Mouse (Mus musculus): ENCODE data around the gene Tex19.2. TPM values are rescaled to one million over a fixed set of nuclear protein-coding genes. Genes with fewer than 3 reads are reported as not detected.
"Not testable (repeated sequence)": the region's sequence is repeated elsewhere in the genome, so short reads cannot be mapped to it uniquely, and the experiment has no call there.

The Tex19.2 gene
- polyA plus RNA-seq, 1 experiment, result not detected

DNA sequence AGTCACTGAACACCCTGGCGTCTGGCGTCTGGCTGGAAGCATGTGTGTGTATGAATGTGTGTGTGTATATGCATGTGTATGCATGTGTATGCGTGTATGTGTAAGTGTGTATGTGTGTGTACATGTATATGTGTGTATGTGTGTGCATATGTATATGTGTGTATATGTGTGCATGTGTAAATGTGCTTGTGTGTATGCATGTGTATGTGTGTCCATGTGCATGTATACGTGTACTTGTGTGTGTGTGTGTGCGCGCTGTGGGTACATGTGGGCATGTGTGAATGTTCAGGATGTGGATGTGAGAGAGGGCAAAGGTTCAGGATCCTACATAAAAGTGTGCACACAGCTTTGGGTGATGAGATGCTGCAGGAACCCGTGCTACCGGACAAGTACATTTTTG lies 38.1 kb downstream of the Tex19.2 start:
- Histone ChIP-seq H3K4me3 (ENCODE audit: insufficient read depth, low read length) (no peak overlapping the region), H3K27ac (ENCODE audit: insufficient read depth, low read depth, low read length) (no peak overlapping the region), H3K4me1 (ENCODE audit: control insufficient read depth, insufficient read depth, low read length) (peaks cover 28% of the 10 kb centered on the region)
- TF ChIP-seq CTCF (IDR thresholded peaks at IDR 0.05; ENCODE audit: low read depth, low read length) (no peak), POLR2A (IDR thresholded peaks at IDR 0.05; ENCODE audit: borderline replicate concordance, low read depth, low read length) (no peak)

DNA sequence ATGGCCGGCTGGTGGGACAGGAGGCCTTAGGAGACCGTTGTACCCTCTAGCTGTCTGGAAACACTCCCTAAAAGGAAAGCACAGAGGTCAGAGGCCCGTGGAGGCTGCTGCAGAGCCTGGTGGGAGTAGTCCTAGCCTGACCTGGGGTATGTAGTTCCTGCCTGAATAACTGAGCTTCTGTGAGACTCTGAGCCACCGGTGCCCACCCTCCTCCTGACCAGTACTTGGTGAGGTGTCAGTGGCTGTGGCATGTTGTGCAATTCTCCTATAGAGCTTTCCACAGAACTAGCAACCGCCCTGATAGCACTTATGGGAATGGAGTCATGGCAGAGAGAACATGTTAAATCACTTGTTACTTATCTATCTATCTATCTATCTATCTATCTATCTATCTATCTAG lies 42.8 kb downstream of the Tex19.2 start:
- no peak overlapping the region for H3K4me3 ChIP-seq (ENCODE audit: insufficient read depth, low read length)
- TF ChIP-seq POLR2A (IDR thresholded peaks at IDR 0.05; ENCODE audit: borderline replicate concordance, low read depth, low read length) (no peak), CTCF (IDR thresholded peaks at IDR 0.05; ENCODE audit: low read depth, low read length) (no peak)
- peaks cover 10% of the 10 kb centered on the region for H3K4me1 ChIP-seq (ENCODE audit: control insufficient read depth, insufficient read depth, low read length)

DNA sequence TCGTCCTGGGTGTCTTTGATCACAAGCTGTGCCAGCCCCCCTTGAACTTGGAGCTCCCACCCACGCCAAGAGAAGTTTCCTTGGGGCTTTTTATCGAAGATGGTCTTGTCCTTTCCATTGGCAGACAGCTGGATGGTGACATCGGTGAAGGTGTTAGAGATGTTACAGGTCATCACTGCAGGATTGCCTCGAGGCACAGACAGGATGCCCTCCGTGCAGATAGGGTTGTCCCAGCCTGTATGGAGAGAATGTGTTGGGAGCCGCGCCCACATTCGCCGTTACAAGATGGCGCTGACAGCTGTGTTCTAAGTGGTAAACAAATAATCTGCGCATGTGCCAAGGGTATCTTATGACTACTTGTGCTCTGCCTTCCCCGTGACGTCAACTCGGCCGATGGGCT lies 48.8 kb downstream of the Tex19.2 start:
- not testable (repeated sequence) for H3K27ac ChIP-seq (ENCODE audit: insufficient read depth, low read depth, low read length)

More for the DNA sequence above, 42.8 kb downstream of the Tex19.2 start:
- H3K27ac ChIP-seq (ENCODE audit: insufficient read depth, low read depth, low read length), result no peak overlapping the region

DNA sequence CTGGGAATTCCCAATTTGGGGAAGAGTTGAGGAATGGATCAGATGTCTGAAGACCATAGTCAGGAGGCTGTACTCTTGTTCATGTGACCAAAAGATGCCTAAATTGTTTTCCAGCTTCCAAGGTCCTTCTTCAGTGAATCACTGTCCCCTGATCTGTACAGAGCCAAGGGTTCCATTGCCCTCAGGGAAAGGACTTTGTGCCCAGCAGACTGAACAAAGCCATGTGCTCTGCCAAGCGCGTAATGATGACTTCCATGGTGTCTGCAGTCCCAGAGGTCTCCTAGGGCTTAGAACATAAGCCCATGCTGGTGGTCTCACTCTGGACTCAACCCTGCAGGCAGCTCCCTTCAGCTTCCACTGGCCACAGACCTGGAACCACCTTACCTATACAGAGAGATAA lies 50.6 kb downstream of the Tex19.2 start:
- no peak for TF ChIP-seq POLR2A (IDR thresholded peaks at IDR 0.05; ENCODE audit: borderline replicate concordance, low read depth, low read length)
- no peak for TF ChIP-seq CTCF (IDR thresholded peaks at IDR 0.05; ENCODE audit: low read depth, low read length)
- Histone ChIP-seq H3K4me1 (ENCODE audit: control insufficient read depth, insufficient read depth, low read length) (no peaks in the 10 kb centered on the region), H3K4me3 (ENCODE audit: insufficient read depth, low read length) (no peak overlapping the region), H3K27ac (ENCODE audit: insufficient read depth, low read depth, low read length) (no peak overlapping the region)

More for the DNA sequence above, 48.8 kb downstream of the Tex19.2 start:
- not testable (repeated sequence) for H3K4me1 ChIP-seq (ENCODE audit: control insufficient read depth, insufficient read depth, low read length); H3K4me3 ChIP-seq (ENCODE audit: insufficient read depth, low read length)

Other genes starting within 250 kb of the Tex19.2 start
- gene Ccdc57, start 185.8 kb downstream of the Tex19.2 start, polyA plus RNA-seq (2012; ENCODE audit: insufficient read depth, insufficient read length, missing spikeins), result 3.0 and 4.1 TPM in 2 replicates
- 45.2 and 50.5 TPM in 2 replicates for gene Slc16a3, start 170.2 kb downstream of the Tex19.2 start, polyA plus RNA-seq (2012; ENCODE audit: insufficient read depth, insufficient read length, missing spikeins)
- 80.3 and 87.4 TPM in 2 replicates for gene Csnk1d, start 127.3 kb downstream of the Tex19.2 start, polyA plus RNA-seq (2012; ENCODE audit: insufficient read depth, insufficient read length, missing spikeins)
- not detected in 2 replicates for gene Cd7, start 79.3 kb downstream of the Tex19.2 start, polyA plus RNA-seq (2012; ENCODE audit: insufficient read depth, insufficient read length, missing spikeins)
- gene Sectm1b, start 55.1 kb downstream of the Tex19.2 start, polyA plus RNA-seq (2012; ENCODE audit: insufficient read depth, insufficient read length, missing spikeins), result not detected in 2 replicates
- gene Sectm1a, start 37.5 kb downstream of the Tex19.2 start, polyA plus RNA-seq (2012; ENCODE audit: insufficient read depth, insufficient read length, missing spikeins), result 0.88 TPM in 1 of 2 replicates, not detected in the other
- not detected in 2 replicates for gene Tex19.1, start 27.5 kb upstream of the Tex19.2 start, polyA plus RNA-seq (2012; ENCODE audit: insufficient read depth, insufficient read length, missing spikeins)
- gene Uts2r, start 41.6 kb upstream of the Tex19.2 start, polyA plus RNA-seq (2012; ENCODE audit: insufficient read depth, insufficient read length, missing spikeins), result not detected in 2 replicates
- gene Hexdc, start 85.8 kb upstream of the Tex19.2 start, polyA plus RNA-seq (2012; ENCODE audit: insufficient read depth, insufficient read length, missing spikeins), result 5.0 and 9.6 TPM in 2 replicates
- gene Ogfod3, start 86.0 kb upstream of the Tex19.2 start, polyA plus RNA-seq (2012; ENCODE audit: insufficient read depth, insufficient read length, missing spikeins), result 12.7 and 17.1 TPM in 2 replicates
- gene Cybc1, start 110.6 kb upstream of the Tex19.2 start, polyA plus RNA-seq (2012; ENCODE audit: insufficient read depth, insufficient read length, missing spikeins), result 67.2 and 67.9 TPM in 2 replicates
- gene Narf, start 118.6 kb upstream of the Tex19.2 start, polyA plus RNA-seq (2012; ENCODE audit: insufficient read depth, insufficient read length, missing spikeins), result 19.4 and 20.8 TPM in 2 replicates
- 12.8 and 15.5 TPM in 2 replicates for gene Foxk2, start 141.3 kb upstream of the Tex19.2 start, polyA plus RNA-seq (2012; ENCODE audit: insufficient read depth, insufficient read length, missing spikeins)
- gene Wdr45b, start 235.8 kb upstream of the Tex19.2 start, polyA plus RNA-seq (2012; ENCODE audit: insufficient read depth, insufficient read length, missing spikeins), result 50.5 and 52.2 TPM in 2 replicates